ENCODE assay signal across 8 mouse cellular contexts in genomic region chr6:5167051-5167677, GRCm38 (mm10). TPM values are rescaled to one million over a fixed set of nuclear protein-coding genes. Genes with fewer than 3 reads are reported as not detected.
A peak's percentile ranks its signal among the peaks of the same experiment; 100 is the strongest.
DNase-seq lines count a peak whose midpoint lies in the region; ATAC-seq lines count a peak whose summit lies in the region.

No protein-coding gene starts in this region.

- no peak for DNase-seq in kidney, adult 18-20 months
- DNase-seq in forebrain, embryonic 14.5 days (ENCODE audit: low spot score): no peak
- no peak for DNase-seq in hindbrain, embryonic 14.5 days (ENCODE audit: low spot score)
- DNase-seq in ovary, postnatal 10 days (ENCODE audit: low spot score): no peak
- no peak for DNase-seq in urinary bladder, adult 2 months (ENCODE audit: low spot score)
- no peak for DNase-seq in right cerebral cortex, postnatal 14 days

- H3K27ac ChIP-seq in kidney, embryonic 16.5 days (ENCODE audit: low read length): peak overlapping the region; percentile 61
- no peak overlapping the region for H3K27ac ChIP-seq in forebrain, embryonic 14.5 days (ENCODE audit: low read depth, low read length)
- H3K27ac ChIP-seq in hindbrain, embryonic 14.5 days: peak overlapping the region; percentile 59; the same call in 1 of the 2 replicates
- H3K27ac ChIP-seq in midbrain, embryonic 13.5 days: 0 out of 2 replicates have a peak overlapping the region, but pooled peaks have one; percentile 32

- no peak for ATAC-seq in kidney, embryonic 16.5 days (ENCODE audit: low FRiP score, low TSS enrichment)
- peak; percentile 64 for ATAC-seq in forebrain, embryonic 14.5 days
- ATAC-seq in hindbrain, embryonic 14.5 days (ENCODE audit: low FRiP score): peak; percentile 49; the same call in 1 of the 2 replicates
- peak; percentile 68 for ATAC-seq in midbrain, embryonic 13.5 days

- H3K4me3 ChIP-seq in kidney, embryonic 16.5 days (ENCODE audit: low read length): no peak overlapping the region
- H3K4me3 ChIP-seq in forebrain, embryonic 14.5 days (ENCODE audit: low read depth, low read length): no peak overlapping the region
- 0 out of 2 replicates have a peak overlapping the region, but pooled peaks have one; percentile 1 for H3K4me3 ChIP-seq in hindbrain, embryonic 14.5 days (replicated peaks; ENCODE audit: low read length)
- peak overlapping the region; percentile 23 for H3K4me3 ChIP-seq in midbrain, embryonic 13.5 days (replicated peaks)

- no peak overlapping the region for H3K9ac ChIP-seq in kidney, embryonic 16.5 days (replicated peaks; ENCODE audit: low read length)
- H3K9ac ChIP-seq in forebrain, embryonic 14.5 days (ENCODE audit: low read length): no peak overlapping the region
- no peak overlapping the region; the same call in 1 of the 2 replicates for H3K9ac ChIP-seq in hindbrain, embryonic 14.5 days
- no peak overlapping the region for H3K9ac ChIP-seq in midbrain, embryonic 13.5 days (replicated peaks)

- H3K4me2 ChIP-seq in kidney, embryonic 16.5 days (replicated peaks; ENCODE audit: low read depth, low read length): no peak overlapping the region
- peak overlapping the region; percentile 32 for H3K4me2 ChIP-seq in forebrain, embryonic 14.5 days (ENCODE audit: low read length)
- peak overlapping the region; percentile 41 for H3K4me2 ChIP-seq in hindbrain, embryonic 14.5 days (replicated peaks)
- H3K4me2 ChIP-seq in midbrain, embryonic 13.5 days (replicated peaks): peak overlapping the region; percentile 42

- 67% methylated on average over 14 of the region's 14 CpGs for WGBS in kidney, embryonic 16.5 days
- 44% methylated on average over 14 of the region's 14 CpGs for WGBS in forebrain, embryonic 14.5 days
- WGBS in hindbrain, embryonic 14.5 days: 28% methylated on average over 14 of the region's 14 CpGs
- WGBS in midbrain, embryonic 13.5 days: 30% methylated on average over 14 of the region's 14 CpGs

- H3K4me1 ChIP-seq in kidney, embryonic 16.5 days (ENCODE audit: insufficient read depth, low read length): no peaks in the 10 kb centered on the region; the same call in 1 of the 2 replicates
- peaks cover 7% of the 10 kb centered on the region for H3K4me1 ChIP-seq in forebrain, embryonic 14.5 days (ENCODE audit: control insufficient read depth, insufficient read depth, low read length)
- H3K4me1 ChIP-seq in hindbrain, embryonic 14.5 days (replicated peaks; ENCODE audit: control insufficient read depth, insufficient read depth, low read length): 0 out of 2 replicates have a peak, but pooled peaks cover 9% of the 10 kb centered on the region
- peaks cover 12% of the 10 kb centered on the region for H3K4me1 ChIP-seq in midbrain, embryonic 13.5 days (replicated peaks)

- no peaks in the 10 kb centered on the region for H3K36me3 ChIP-seq in kidney, embryonic 16.5 days (ENCODE audit: insufficient read depth, low read length)
- H3K36me3 ChIP-seq in forebrain, embryonic 14.5 days (ENCODE audit: control insufficient read depth, insufficient read depth, low read length): no peaks in the 10 kb centered on the region
- no peaks in the 10 kb centered on the region for H3K36me3 ChIP-seq in hindbrain, embryonic 14.5 days (replicated peaks; ENCODE audit: control insufficient read depth, insufficient read depth)
- H3K36me3 ChIP-seq in midbrain, embryonic 13.5 days: no peaks in the 10 kb centered on the region

- H3K27me3 ChIP-seq in kidney, embryonic 16.5 days (ENCODE audit: insufficient read depth, low read length): no peaks in the 10 kb centered on the region
- no peaks in the 10 kb centered on the region for H3K27me3 ChIP-seq in forebrain, embryonic 14.5 days (replicated peaks; ENCODE audit: control insufficient read depth, insufficient read depth, low read length)
- H3K27me3 ChIP-seq in hindbrain, embryonic 14.5 days (ENCODE audit: control insufficient read depth, insufficient read depth, low read length): no peaks in the 10 kb centered on the region
- no peaks in the 10 kb centered on the region for H3K27me3 ChIP-seq in midbrain, embryonic 13.5 days

- no peaks in the 10 kb centered on the region for H3K9me3 ChIP-seq in kidney, embryonic 16.5 days (ENCODE audit: low read length)
- H3K9me3 ChIP-seq in forebrain, embryonic 14.5 days (replicated peaks; ENCODE audit: control insufficient read depth, low read length): no peaks in the 10 kb centered on the region
- H3K9me3 ChIP-seq in hindbrain, embryonic 14.5 days (ENCODE audit: control insufficient read depth, low read length): no peaks in the 10 kb centered on the region
- H3K9me3 ChIP-seq in midbrain, embryonic 13.5 days: no peaks in the 10 kb centered on the region

RNA-seq across cellular contexts. Expression of gene Pon1, which starts 26.6 kb away (rescaled TPM):
- polyA plus RNA-seq in kidney, embryonic 16.5 days (2015; fragmentation: Nextera tagmentation; extraction: Ambion mirVana): 0.10 and 0.18 TPM in 2 replicates
- 0.28 and 0.37 TPM in 2 replicates for polyA plus RNA-seq in forebrain, embryonic 14.5 days (2014; fragmentation: Nextera tagmentation; extraction: Ambion mirVana)
- polyA plus RNA-seq in hindbrain, embryonic 14.5 days (2014; fragmentation: Nextera tagmentation; extraction: Ambion mirVana): 0.12 and 0.40 TPM in 2 replicates
- 0.38 TPM in 1 of 2 replicates, not detected in the other for polyA plus RNA-seq in midbrain, embryonic 13.5 days (2015; fragmentation: Nextera tagmentation; extraction: Ambion mirVana)
- polyA plus RNA-seq in urinary bladder, adult 2 months (2012; rRNA removed): 0.60 and 1.1 TPM in 2 replicates

Comparison
In these comparisons a context has a peak if more than half of its experiments do, and no peak if none do; other contexts are left out.
1. H3K4me3 ChIP-seq: peak in hindbrain, embryonic 14.5 days (single experiment) and midbrain, embryonic 13.5 days (single experiment); none in kidney, embryonic 16.5 days (single experiment) and forebrain, embryonic 14.5 days (single experiment).